In the genomic region with DNA sequence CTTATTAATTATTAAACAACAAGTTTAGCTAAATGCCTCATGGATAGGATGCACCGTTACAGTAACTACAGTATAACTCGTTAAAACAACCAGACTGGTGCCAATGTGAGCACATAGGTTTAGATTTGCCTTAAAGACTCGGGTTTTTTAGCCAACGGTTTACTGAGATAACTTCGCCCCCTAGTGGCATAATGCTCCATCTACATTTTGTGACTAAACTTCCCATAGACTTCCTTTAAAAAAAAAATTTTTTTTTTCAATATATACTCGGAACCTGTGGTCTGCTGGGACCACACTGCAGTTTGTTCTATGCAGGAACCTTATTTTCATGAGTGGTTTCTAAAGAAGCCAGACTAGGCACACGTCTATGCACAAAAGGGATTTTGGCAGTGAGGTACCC, we compare ENCODE assay signal across 8 mouse cellular contexts. TPM values are rescaled to one million over a fixed set of nuclear protein-coding genes. Genes with fewer than 3 reads are reported as not detected.
DNase-seq lines count a peak whose midpoint lies in the region; ATAC-seq and TF ChIP-seq lines count a peak whose summit lies in the region.

No protein-coding gene starts in this region.

- no peak overlapping the region for H3K9ac ChIP-seq in heart, embryonic 11.5 days (ENCODE audit: low read depth, low read length)
- no peak overlapping the region for H3K9ac ChIP-seq in kidney, embryonic 15.5 days

- peak; percentile 44; the same call in 1 of the 2 replicates for TF ChIP-seq CTCF in lung, adult 2 months (IDR thresholded peaks at IDR 0.05; ENCODE audit: insufficient read depth, low read length)

- WGBS in heart, embryonic 11.5 days (ENCODE audit: insufficient replicate concordance): 6% methylated on average over 7 of the region's 7 CpGs
- WGBS in kidney, embryonic 15.5 days: 7% methylated on average over 7 of the region's 7 CpGs
- WGBS in lung, adult 2 months: 4% methylated on average over 7 of the region's 7 CpGs

- no peak for TF ChIP-seq POLR2A in lung, adult 2 months (IDR thresholded peaks at IDR 0.05; ENCODE audit: borderline replicate concordance, extremely low read depth, low read depth, low read length)

- H3K9me3 ChIP-seq in heart, embryonic 11.5 days (replicated peaks; ENCODE audit: control insufficient read depth, low read length): no peaks in the 10 kb centered on the region
- no peaks in the 10 kb centered on the region for H3K9me3 ChIP-seq in kidney, embryonic 15.5 days (replicated peaks)

- peak; percentile 43 for DNase-seq in urinary bladder, postnatal 14 days (ENCODE audit: low spot score)
- DNase-seq in urinary bladder, postnatal 10 days (ENCODE audit: low spot score): no peak
- DNase-seq in cerebellum, postnatal 25 days: peak; percentile 25 to 66
- DNase-seq in lung, adult 2 months: no peak
- peak; percentile 83 for DNase-seq in retina, postnatal 1 day
- no peak for DNase-seq in spleen, adult 12 weeks (ENCODE audit: low spot score)

- no peaks in the 10 kb centered on the region for H3K27me3 ChIP-seq in heart, embryonic 11.5 days (ENCODE audit: control insufficient read depth, insufficient read depth, low read length)
- H3K27me3 ChIP-seq in kidney, embryonic 15.5 days: peaks cover 18% of the 10 kb centered on the region; the same call in 1 of the 2 replicates

- H3K4me3 ChIP-seq in heart, embryonic 11.5 days (ENCODE audit: low read depth, low read length): no peak overlapping the region
- H3K4me3 ChIP-seq in kidney, embryonic 15.5 days (replicated peaks): no peak overlapping the region
- H3K4me3 ChIP-seq in lung, adult 2 months (replicated peaks; ENCODE audit: extremely low read depth, low read depth, low read length): no peak overlapping the region

- H3K36me3 ChIP-seq in heart, embryonic 11.5 days (ENCODE audit: control insufficient read depth, insufficient read depth, low read length): no peaks in the 10 kb centered on the region
- no peaks in the 10 kb centered on the region for H3K36me3 ChIP-seq in kidney, embryonic 15.5 days

- no peak overlapping the region for H3K27ac ChIP-seq in heart, embryonic 11.5 days (ENCODE audit: low read depth, low read length)
- no peak overlapping the region for H3K27ac ChIP-seq in kidney, embryonic 15.5 days

- H3K4me2 ChIP-seq in heart, embryonic 11.5 days: peak overlapping the region; percentile 58
- H3K4me2 ChIP-seq in kidney, embryonic 15.5 days: peak overlapping the region; percentile 42

- H3K4me1 ChIP-seq in heart, embryonic 11.5 days (ENCODE audit: control insufficient read depth, insufficient read depth, low read length): no peaks in the 10 kb centered on the region
- H3K4me1 ChIP-seq in kidney, embryonic 15.5 days: no peaks in the 10 kb centered on the region
- no peaks in the 10 kb centered on the region for H3K4me1 ChIP-seq in lung, adult 2 months (ENCODE audit: control insufficient read depth, insufficient read depth, low read length)

- no peak for ATAC-seq in heart, embryonic 11.5 days (replicated peaks; ENCODE audit: insufficient number of reproducible peaks, low FRiP score, low TSS enrichment)
- ATAC-seq in kidney, embryonic 15.5 days (replicated peaks; ENCODE audit: low FRiP score): no peak

RNA-seq across cellular contexts. Expression of a gene that starts 16.2 kb away (rescaled TPM):
- polyA plus RNA-seq in heart, embryonic 11.5 days (2014; fragmentation: Nextera tagmentation; extraction: Ambion mirVana): 0.34 TPM in 1 of 2 replicates, not detected in the other
- polyA plus RNA-seq in kidney, embryonic 15.5 days (2015; fragmentation: Nextera tagmentation; extraction: Ambion mirVana): 2.9 and 3.3 TPM in 2 replicates
- 3.0 and 6.3 TPM in 2 replicates for polyA plus RNA-seq in lung, adult 2 months (2012; rRNA removed)

RNA-seq across cellular contexts. Expression of a gene that starts 18.3 kb away (rescaled TPM):
- 44.1 and 57.0 TPM in 2 replicates for polyA plus RNA-seq in heart, embryonic 11.5 days (2014; fragmentation: Nextera tagmentation; extraction: Ambion mirVana)
- 32.8 and 33.5 TPM in 2 replicates for polyA plus RNA-seq in kidney, embryonic 15.5 days (2015; fragmentation: Nextera tagmentation; extraction: Ambion mirVana)
- 6.9 and 9.6 TPM in 2 replicates for polyA plus RNA-seq in lung, adult 2 months (2012; rRNA removed)

Comparison
In these comparisons a context has a peak if more than half of its experiments do, and no peak if none do; other contexts are left out.
1. DNase-seq: peak in urinary bladder, postnatal 14 days (single experiment), cerebellum, postnatal 25 days (2 of 2) and retina, postnatal 1 day (single experiment); none in urinary bladder, postnatal 10 days (single experiment), lung, adult 2 months (single experiment) and spleen, adult 12 weeks (single experiment).